Mouse (Mus musculus): ENCODE data around the gene Diaph3.

The Diaph3 gene

DNA sequence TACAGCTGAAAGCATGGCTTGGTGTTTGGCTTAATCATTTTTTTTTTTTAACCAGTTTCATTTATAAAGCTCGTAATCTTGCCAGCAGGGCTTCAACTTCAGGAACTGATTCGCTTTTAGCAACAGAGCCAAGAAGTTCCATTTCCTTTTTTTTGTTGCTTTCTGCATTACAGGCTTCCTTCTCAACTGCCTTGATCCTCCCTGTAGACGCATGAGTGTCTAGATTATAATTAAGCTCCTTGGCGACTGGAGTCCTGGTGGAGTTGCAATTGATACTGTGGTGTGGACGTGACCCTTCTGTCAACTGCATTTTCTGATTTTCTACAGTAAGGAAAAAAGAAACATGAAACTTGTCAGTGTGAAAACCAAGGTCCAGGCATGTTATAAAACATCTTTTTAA, 484.8 kb downstream of the Diaph3 start:
- in situ Hi-C loops (cut with MboI, MseI), result no loop called here

DNA sequence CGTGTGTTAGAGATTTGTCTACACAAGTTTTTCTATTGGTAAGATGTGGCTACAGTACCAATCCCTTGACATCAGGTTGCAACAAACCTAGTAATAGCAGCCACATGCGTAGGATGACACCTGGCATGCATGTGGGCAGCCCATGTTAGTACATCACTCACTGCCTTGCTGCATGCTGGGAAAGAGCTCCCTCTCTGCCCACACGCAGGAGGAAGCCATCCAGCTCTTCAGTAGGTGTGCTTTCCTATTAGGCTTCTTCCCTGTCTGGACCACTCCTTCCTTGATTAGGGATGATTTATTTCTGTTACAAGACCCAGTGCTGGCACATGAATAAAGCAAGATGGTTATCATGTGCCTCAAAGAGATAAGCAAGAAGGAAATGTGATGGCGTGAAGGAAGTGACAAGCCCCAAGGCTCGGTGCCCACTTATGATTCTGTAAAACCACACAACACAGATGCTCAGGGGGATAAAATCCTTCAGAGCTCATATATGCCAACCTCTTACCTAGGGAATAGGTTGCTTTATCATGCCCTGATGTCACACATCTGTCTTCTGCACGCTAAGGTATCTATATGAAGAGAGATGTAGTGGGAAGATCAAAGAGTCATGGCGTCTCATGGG, 494.4 kb downstream of the Diaph3 start:
- in situ Hi-C loops (cut with MboI, MseI), result no loop called here

- in situ Hi-C loops (cut with MboI, MseI), result no loop called here
Observed at GRCm38 (mm10) chr14:86642831-86643241, 498.2 kb downstream of the Diaph3 start.

GRCm38 (mm10) chr14:86641839-86642238, 499.2 kb downstream of the Diaph3 start:
- in situ Hi-C loops (cut with MboI, MseI), result no loop called here

- in situ Hi-C loops (cut with MboI, MseI), result no loop called here
Observed at GRCm38 (mm10) chr14:86640086-86640485, 500.9 kb downstream of the Diaph3 start.

- in situ Hi-C loops (cut with MboI, MseI), result no loop called here
Observed at GRCm38 (mm10) chr14:86635594-86636140, 505.4 kb downstream of the Diaph3 start.

GRCm38 (mm10) chr14:86635052-86635451, 506.0 kb downstream of the Diaph3 start:
- in situ Hi-C loops (cut with MboI, MseI), result no loop called here

DNA sequence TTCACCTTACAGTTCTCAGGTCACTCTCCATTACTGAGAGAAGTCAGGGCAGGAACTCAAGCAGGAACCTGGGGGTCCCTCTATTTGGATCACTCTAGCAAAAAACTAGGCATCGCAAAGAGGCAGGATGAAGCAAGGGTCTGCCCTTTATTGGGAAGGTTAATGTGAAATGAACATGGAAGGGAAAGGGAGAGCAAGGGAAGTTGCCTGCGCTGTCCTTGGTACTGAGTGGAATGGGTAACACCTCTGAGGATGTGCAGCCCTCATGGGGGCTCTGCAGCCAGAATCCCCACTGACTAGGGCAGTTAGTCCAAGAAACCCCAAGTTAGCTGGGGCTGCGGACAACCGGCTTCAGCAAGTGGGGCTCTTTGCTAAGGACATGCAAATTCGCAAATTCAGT, 507.2 kb downstream of the Diaph3 start:
- in situ Hi-C loops (cut with MboI, MseI), result no loop called here

DNA sequence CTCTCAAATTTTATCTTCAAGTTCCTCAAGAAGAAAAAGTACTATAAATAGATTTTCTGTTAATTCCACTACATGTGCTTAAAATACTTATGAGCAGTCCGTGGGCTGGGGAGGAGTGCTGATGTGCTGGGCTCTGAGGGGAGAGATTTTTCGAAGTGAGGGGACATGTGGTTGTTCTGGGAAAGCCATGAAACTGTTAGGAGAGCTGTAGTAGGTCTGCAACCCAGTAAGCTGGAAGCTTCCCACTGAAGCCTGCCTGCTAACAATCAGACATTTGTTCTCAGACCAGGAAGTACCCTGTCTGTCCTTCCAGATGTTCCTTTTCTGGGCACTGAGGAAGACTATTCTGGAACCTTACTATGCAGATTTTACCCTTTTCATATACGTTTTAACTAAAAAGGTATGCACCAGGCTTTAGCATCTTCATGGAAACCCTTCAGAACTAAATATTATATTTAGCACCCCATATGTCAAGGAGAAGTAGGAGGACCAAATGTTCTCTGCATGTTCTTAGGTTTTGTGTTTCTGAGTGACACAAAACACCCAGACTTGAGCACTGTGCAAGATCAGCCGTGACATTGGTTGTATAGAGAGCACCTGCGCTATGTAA, 516.1 kb downstream of the Diaph3 start:
- in situ Hi-C loops (cut with MboI, MseI), result no loop called here

DNA sequence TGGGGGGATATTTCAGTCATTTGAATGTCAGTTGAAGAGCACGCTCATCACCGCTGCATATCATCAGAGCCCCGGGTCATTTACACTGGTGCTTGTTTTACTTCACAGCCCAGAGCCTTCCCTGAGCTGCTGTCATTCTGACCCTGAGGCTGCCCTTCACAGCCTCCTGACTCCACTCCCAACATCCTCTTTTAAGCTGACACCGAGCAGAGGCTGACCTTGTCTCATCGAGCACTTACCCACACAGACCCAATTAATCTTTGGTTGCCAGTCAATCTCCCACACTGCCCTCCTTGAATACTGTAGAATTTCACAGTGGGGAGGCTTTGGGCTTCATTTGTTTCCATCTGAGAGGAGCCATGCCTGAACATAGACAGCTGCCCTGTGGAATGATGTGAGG, 521.4 kb downstream of the Diaph3 start:
- in situ Hi-C loops (cut with MboI, MseI), result loop anchor here (10.0 kb wide), 1 partner anchor 1545 kb away; no protein-coding TSS in a partner anchor
